In the genomic region with DNA sequence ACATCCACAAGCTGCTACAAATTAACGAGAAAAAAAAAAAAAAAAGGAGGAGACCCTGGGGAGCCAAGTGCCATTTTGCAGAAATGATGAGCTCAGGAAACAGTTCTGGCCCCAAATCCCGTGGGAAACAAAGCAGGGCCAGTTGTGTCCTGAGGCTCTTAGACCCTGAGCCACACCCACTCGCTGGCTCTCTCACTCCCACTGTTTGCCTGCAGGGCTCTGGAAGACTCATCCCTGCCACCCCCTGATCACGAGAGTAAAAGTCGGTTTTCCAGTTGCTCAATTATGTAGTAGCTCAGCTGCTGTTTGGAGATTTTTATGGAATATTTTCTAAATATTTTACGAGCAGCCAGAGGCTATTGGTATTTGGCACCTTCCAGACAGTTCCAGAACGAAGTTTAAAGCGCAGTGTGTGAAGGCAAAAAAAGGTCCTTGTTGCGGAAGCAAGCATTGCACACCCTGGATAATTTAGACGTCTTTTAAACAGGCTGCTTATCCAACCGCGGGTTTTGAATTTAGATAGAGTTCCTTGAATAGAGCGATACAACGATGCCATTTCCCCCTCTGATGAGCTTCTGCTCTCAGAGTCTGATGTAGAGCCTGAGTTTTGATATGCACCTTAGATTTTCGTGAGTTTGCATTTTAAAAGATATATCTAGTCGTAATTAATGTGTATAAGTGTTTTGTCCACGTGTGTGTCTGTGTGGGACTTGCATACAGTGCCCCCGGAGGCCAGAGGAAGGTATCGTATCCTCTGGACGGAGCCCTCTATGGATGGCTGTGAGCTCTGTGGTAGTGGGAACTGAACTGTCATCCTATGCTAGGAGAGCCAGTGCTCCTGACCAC, we compare ENCODE assay signal across 8 mouse cellular contexts. TPM values are rescaled to one million over a fixed set of nuclear protein-coding genes. Genes with fewer than 3 reads are reported as not detected.
DNase-seq lines count a peak whose midpoint lies in the region; ATAC-seq and TF ChIP-seq lines count a peak whose summit lies in the region.

No protein-coding gene starts in this region.

- H3K9ac ChIP-seq in midbrain, embryonic 16.5 days (ENCODE audit: low read depth, low read length), result 0 out of 2 replicates have a peak overlapping the region, but pooled peaks have one; percentile 23

- DNase-seq in ovary, adult 18-20 months (ENCODE audit: low spot score), result peak; percentile 49
- no peak for DNase-seq in ovary, postnatal 10 days (ENCODE audit: low spot score)
- DNase-seq in gastrocnemius, adult 18-20 months (ENCODE audit: low spot score), result peak; percentile 15
- DNase-seq in kidney, postnatal 14 days, result peak; percentile 27
- no peak for DNase-seq in cerebellum, postnatal 36 days
- no peak for DNase-seq in right cerebral cortex, adult 18-20 months

- peaks cover 10% of the 10 kb centered on the region for H3K4me1 ChIP-seq in bone marrow macrophage, adult 2 months (ENCODE audit: control insufficient read depth, insufficient read depth, low read length)
- peaks cover 15% of the 10 kb centered on the region for H3K4me1 ChIP-seq in midbrain, embryonic 16.5 days (ENCODE audit: control insufficient read depth, insufficient read depth, low read length)

- 0 out of 2 replicates have a peak, but pooled peaks have one; percentile 40 for TF ChIP-seq CTCF in bone marrow macrophage, adult 2 months (IDR thresholded peaks at IDR 0.05; ENCODE audit: low read depth, low read length)

- H3K27me3 ChIP-seq in midbrain, embryonic 16.5 days (ENCODE audit: control insufficient read depth, insufficient read depth, low read depth, low read length), result no peaks in the 10 kb centered on the region

- peak overlapping the region; percentile 55 for H3K4me2 ChIP-seq in midbrain, embryonic 16.5 days (ENCODE audit: low read length)

- no peak overlapping the region for H3K4me3 ChIP-seq in bone marrow macrophage, adult 2 months (ENCODE audit: insufficient read depth, low read length)
- H3K4me3 ChIP-seq in midbrain, embryonic 16.5 days (ENCODE audit: low read depth, low read length), result 0 out of 2 replicates have a peak overlapping the region, but pooled peaks have one; percentile 3

- peak; percentile 70; the same call in 1 of the 2 replicates for ATAC-seq in midbrain, embryonic 16.5 days

- TF ChIP-seq POLR2A in bone marrow macrophage, adult 2 months (IDR thresholded peaks at IDR 0.05; ENCODE audit: borderline replicate concordance, low read depth, low read length), result no peak

- H3K9me3 ChIP-seq in midbrain, embryonic 16.5 days (replicated peaks; ENCODE audit: control insufficient read depth, low read length, poor library complexity, severe bottlenecking), result no peaks in the 10 kb centered on the region

- no peak overlapping the region for H3K27ac ChIP-seq in bone marrow macrophage, adult 2 months (ENCODE audit: insufficient read depth, low read depth, low read length)
- no peak overlapping the region for H3K27ac ChIP-seq in midbrain, embryonic 16.5 days (ENCODE audit: low read length)

- 21% methylated on average over 20 of the region's 20 CpGs for WGBS in midbrain, embryonic 16.5 days

- no peaks in the 10 kb centered on the region for H3K36me3 ChIP-seq in midbrain, embryonic 16.5 days (ENCODE audit: control insufficient read depth, insufficient read depth, low read length)

RNA-seq across cellular contexts. Expression of gene Scaf11, which starts 28.5 kb away (rescaled TPM):
- polyA plus RNA-seq in bone marrow macrophage, adult 2 months (2012; ENCODE audit: insufficient read depth, insufficient read length, missing spikeins), result 54.7 and 56.0 TPM in 2 replicates
- total RNA-seq in gastrocnemius, adult 18-20 months (2021), result 10 to 100 TPM; 40.2 to 41.0 TPM
- 39.1 and 44.9 TPM in 2 replicates for polyA plus RNA-seq in midbrain, embryonic 16.5 days (2015; fragmentation: Nextera tagmentation; extraction: Ambion mirVana)

Comparison
In these comparisons a context has a peak if more than half of its experiments do, and no peak if none do; other contexts are left out.
1. DNase-seq: peak in ovary, adult 18-20 months (single experiment), gastrocnemius, adult 18-20 months (single experiment) and kidney, postnatal 14 days (single experiment); none in ovary, postnatal 10 days (single experiment), cerebellum, postnatal 36 days (0 of 2) and right cerebral cortex, adult 18-20 months (single experiment).